Mouse (Mus musculus) embryonic fibroblast, embryonic 13.5 days (primary cell): ENCODE measurements around the gene Gm28230.
A peak's percentile ranks its signal among the peaks of the same experiment; 100 is the strongest.

Experiments used
- CTCF ChIP-seq: IDR thresholded peaks from 2 replicates; pipeline ENCODE4 v1.5.1; 2011; ENCODE audit warnings: mild to moderate bottlenecking, control low read depth, low read length, moderate library complexity, borderline replicate concordance; ENCODE audit not compliant: insufficient read depth
- POLR2A ChIP-seq: IDR thresholded peaks from 2 replicates; pipeline ENCODE4 v1.6.1; 2011; ENCODE audit warnings: low read depth, mild to moderate bottlenecking, control low read depth, low read length, moderate library complexity

DNA sequence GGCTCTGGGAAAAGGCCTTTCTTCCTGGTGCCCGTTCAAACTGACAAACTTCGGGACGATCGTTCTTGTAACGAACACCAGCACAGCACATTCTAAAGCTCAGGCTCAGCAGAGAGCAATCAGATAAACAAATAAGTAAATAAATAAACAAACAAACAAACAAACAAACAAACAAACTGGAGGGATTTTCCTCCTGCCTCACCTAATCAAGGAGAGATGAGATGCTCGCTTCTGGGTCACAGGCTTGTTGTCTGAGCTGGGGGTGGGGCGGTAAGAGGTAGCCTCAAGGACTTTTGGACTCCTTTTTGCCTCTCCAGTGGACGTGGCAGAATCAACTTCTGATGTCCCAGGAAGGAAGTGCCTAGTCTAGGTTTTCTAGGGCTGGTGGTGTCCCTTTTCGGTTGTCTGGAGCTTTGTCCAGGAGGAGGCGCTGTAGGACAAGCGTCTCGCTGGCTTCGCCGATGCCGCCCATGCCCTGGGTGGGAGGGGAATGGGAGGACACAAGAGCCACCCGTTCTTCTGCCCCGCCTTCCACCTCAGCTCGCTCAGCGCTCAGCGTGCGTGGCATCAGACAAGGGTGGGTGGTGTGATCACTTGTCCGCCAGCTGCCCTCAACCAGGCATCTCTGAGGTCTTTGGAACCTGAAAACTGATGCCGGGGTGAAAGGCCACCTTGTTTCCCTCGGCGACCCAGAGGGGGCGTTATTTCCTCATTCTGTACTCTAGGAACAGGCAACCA lies 10.9 kb upstream of the Gm28230 start:
- TF ChIP-seq CTCF (peak; percentile 86), POLR2A (peak; percentile 39; the same call in 1 of the 2 replicates)
